Mouse (Mus musculus): ENCODE data around the gene Hspb9.

Hspb9 gene

GRCm38 (mm10) chr11:100713735-100714533 lies at the start of gene Hspb9:
Gene Hspb9, plus strand, starts transcription at chr11:100713850.
- peak; percentile 86 for DNase-seq (ENCODE audit: extremely low read depth, low read depth)

GRCm38 (mm10) chr11:100671049-100671448 lies 42.6 kb upstream of the Hspb9 start:
- no peak for DNase-seq (ENCODE audit: extremely low read depth, low read depth)

- no peak for DNase-seq (ENCODE audit: extremely low read depth, low read depth)
These were observed 41.7 kb upstream of the Hspb9 start for GRCm38 (mm10) chr11:100671956-100672355.

GRCm38 (mm10) chr11:100673169-100673568 lies 40.5 kb upstream of the Hspb9 start:
- no peak for DNase-seq (ENCODE audit: extremely low read depth, low read depth)

- no peak for DNase-seq (ENCODE audit: extremely low read depth, low read depth)
These were observed 35.8 kb upstream of the Hspb9 start for GRCm38 (mm10) chr11:100677810-100678209.

GRCm38 (mm10) chr11:100681826-100682225 lies 31.8 kb upstream of the Hspb9 start:
- DNase-seq (ENCODE audit: extremely low read depth, low read depth): no peak

GRCm38 (mm10) chr11:100682526-100682925 lies 31.1 kb upstream of the Hspb9 start:
- no peak for DNase-seq (ENCODE audit: extremely low read depth, low read depth)

- DNase-seq (ENCODE audit: extremely low read depth, low read depth): no peak
These were observed 29.6 kb upstream of the Hspb9 start for GRCm38 (mm10) chr11:100684084-100684483.

- no peak for DNase-seq (ENCODE audit: extremely low read depth, low read depth)
These were observed 28.3 kb upstream of the Hspb9 start for GRCm38 (mm10) chr11:100685371-100685770.

GRCm38 (mm10) chr11:100687265-100687664 lies 26.4 kb upstream of the Hspb9 start:
- no peak for DNase-seq (ENCODE audit: extremely low read depth, low read depth)

GRCm38 (mm10) chr11:100688443-100688842 lies 25.2 kb upstream of the Hspb9 start:
- no peak for DNase-seq (ENCODE audit: extremely low read depth, low read depth)

GRCm38 (mm10) chr11:100690389-100690788 lies 23.3 kb upstream of the Hspb9 start:
- no peak for DNase-seq (ENCODE audit: extremely low read depth, low read depth)

GRCm38 (mm10) chr11:100692164-100692616 lies 21.5 kb upstream of the Hspb9 start, which contains the start of gene Zfp385c:
Gene Zfp385c, minus strand, starts transcription at chr11:100692455.
- no peak for DNase-seq (ENCODE audit: extremely low read depth, low read depth)

- no peak for DNase-seq (ENCODE audit: extremely low read depth, low read depth)
These were observed 20.5 kb upstream of the Hspb9 start for GRCm38 (mm10) chr11:100693154-100693553.

- no peak for DNase-seq (ENCODE audit: extremely low read depth, low read depth)
These were observed 18.7 kb upstream of the Hspb9 start for GRCm38 (mm10) chr11:100694926-100695325.

GRCm38 (mm10) chr11:100697921-100698320 lies 15.7 kb upstream of the Hspb9 start:
- DNase-seq (ENCODE audit: extremely low read depth, low read depth): no peak

GRCm38 (mm10) chr11:100700710-100701109 lies 12.9 kb upstream of the Hspb9 start:
- no peak for DNase-seq (ENCODE audit: extremely low read depth, low read depth)

GRCm38 (mm10) chr11:100701301-100701700 lies 12.3 kb upstream of the Hspb9 start:
- no peak for DNase-seq (ENCODE audit: extremely low read depth, low read depth)

- peak; percentile 74 for DNase-seq (ENCODE audit: extremely low read depth, low read depth)
These were observed 11.4 kb upstream of the Hspb9 start for GRCm38 (mm10) chr11:100702081-100702851.

GRCm38 (mm10) chr11:100702906-100703305 lies 10.7 kb upstream of the Hspb9 start:
- DNase-seq (ENCODE audit: extremely low read depth, low read depth): no peak

- DNase-seq (ENCODE audit: extremely low read depth, low read depth): no peak
These were observed 10.3 kb upstream of the Hspb9 start for GRCm38 (mm10) chr11:100703366-100703765.

GRCm38 (mm10) chr11:100703851-100704531 lies 9.7 kb upstream of the Hspb9 start, which contains the start of gene Dhx58:
Gene Dhx58, minus strand, starts transcription at chr11:100704271.
- DNase-seq (ENCODE audit: extremely low read depth, low read depth): no peak
